Mouse (Mus musculus) embryo, embryonic 10 days (tissue): ENCODE results near the gene Enpep.

ENCODE experiments used
- DNase-seq: peaks from one replicate; pipeline ENCODE4 v3.0.0-alpha.2; 2015; ENCODE audit warnings: low spot score

Gene Enpep

DNA sequence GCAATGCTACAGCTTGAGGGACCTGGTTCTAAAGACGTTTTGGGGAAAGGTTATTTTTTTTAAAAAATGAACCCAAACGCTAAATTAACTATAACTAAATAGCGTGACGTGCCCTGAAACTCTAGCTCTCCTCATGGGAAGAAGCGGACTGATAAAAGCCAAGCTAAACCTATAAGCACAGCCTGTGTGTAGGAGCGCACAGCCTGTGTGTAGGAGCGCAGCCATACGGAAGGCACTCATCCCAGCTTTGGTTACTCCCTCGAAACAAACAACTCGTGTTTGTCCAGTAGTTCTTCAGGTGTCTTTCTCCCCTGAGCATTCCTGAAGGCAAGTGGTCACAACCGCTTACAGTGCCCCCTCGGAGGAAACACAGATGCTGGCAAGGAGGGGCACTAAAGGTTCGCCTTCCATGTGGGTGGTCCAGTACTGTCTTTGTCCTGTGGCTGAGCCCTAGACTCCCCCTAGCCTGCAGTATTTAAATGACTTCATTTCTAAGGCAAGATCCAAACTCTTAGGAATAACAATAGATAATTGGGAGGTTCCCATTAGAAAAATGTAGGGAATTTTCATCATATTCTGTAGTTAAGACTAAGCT is 93.8 kb downstream of the Enpep start:
- DNase-seq: peak; percentile 66

DNA sequence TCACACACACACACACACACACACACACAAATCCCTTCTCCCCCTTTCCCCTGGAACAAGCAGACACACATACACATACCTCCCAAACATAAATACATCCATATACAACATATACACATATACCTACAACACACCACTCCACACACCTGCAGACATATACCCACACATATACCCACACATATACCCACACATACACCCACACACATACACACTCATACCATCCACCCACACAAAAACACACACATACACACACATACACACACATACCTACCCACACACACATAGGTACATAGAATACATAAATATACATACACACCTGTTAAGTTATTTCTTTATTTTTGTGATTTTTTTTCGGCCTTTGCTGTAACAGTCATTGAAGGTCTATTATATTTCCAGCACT is 94.5 kb downstream of the Enpep start:
- DNase-seq: no peak

DNA sequence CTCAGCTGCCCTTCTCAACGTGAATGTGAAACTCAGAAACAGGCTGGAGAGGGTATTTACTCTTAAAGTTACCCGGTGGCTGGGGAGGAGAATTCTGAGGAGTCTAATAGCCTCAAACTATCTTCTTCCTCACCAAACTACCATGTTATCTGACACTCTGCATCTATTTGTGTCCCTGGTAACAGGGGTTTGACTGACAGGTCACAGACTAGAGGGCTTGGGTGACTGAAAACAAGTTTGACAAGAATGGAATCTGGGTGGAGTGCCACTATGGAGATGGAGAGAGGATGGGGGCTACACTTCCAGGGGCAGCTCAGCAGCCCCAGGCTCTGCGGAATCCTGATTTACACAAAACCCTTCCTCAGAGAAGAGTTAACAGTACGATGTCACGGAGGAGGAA is 105.2 kb downstream of the Enpep start:
- peak; percentile 40 for DNase-seq

DNA sequence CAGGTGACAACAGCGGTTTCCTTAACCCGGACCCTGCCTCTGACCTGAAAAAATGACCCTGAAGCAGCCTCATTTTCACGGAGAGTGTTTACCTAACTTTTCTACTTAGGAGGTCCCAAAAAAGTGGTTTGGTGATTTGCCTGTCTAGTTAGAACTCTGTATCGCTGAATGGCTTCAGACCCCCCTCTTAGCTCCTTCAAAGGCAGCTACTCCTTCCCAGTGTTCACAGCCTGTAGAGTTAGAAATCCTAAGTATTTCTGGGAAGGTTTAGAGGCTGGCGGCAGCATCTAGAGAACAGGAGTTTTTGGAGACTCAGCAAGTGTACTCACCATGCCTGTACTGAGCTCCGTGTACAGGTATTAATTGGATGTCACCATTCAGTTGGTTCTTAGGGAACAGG is 105.8 kb downstream of the Enpep start:
- DNase-seq: no peak

DNA sequence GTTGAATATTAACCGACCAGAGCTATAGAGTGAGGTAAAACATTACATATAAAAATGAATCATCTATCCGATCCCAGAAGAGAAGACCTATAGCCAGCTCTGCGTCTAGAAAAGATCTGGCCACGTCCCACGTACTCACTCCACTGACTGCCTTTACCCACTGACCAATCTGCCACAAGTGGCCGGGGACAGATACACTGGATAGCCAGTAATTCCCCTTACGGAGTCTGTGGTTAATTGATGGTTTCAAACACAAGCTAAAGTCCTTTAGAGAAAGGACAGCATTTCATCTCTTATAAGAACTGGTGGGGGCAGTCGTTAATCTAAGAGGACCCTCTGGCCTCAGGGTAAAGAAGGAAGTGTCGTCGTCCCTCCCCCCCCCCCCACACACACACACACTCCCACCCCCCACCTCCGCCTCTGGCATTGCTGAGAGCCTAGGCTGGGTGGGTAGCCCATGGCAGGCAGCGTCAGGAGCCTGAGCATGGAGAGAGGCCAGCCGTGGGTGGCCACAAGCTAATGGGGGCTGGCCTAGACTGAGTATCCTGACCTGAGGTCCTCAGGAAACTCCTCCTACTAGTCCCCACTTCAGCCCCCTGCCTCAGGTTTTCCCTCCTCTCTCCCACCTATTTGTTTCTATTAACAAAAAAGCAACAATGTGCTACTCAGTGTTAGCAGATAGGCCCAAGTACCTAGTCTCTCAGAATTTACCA is 106.8 kb downstream of the Enpep start:
- no peak for DNase-seq

DNA sequence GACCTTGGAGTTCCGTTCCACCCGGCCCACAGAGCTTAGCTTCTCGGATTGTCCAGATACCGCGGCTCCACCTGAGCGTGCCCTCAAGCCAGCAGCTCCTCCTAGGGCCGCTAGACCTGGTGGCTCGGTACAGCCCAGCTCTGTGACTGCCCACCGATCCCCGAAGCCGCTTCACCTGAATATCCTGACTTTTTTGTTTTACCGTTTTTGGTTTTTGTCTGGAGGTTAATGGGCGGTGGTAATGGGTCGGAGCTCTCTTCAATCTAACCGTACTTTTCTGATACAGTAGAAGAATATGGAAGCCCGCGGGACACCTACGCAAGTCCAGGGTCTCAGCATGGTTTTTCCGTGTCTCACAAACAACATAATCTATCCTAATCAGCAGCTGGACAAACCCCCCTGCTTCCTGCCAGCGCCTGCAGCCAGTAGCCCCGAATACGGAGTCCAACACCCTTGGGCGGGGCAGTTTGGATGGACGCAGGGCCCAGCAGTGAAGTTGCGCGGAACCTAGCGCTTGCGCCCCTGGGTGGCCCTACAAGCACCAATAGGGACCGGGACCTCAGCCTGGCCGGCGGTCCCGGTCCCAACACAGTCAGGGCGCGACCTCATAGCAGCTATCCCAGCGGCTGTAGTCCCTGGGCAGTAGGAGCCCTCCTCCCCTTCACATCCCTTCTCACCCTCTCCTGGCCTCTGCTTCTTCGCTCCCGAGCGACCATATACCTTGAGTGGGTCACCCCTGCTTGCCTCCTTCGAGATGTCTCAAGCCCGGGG is 107.5 kb downstream of the Enpep start:
- DNase-seq: peak; percentile 24

DNA sequence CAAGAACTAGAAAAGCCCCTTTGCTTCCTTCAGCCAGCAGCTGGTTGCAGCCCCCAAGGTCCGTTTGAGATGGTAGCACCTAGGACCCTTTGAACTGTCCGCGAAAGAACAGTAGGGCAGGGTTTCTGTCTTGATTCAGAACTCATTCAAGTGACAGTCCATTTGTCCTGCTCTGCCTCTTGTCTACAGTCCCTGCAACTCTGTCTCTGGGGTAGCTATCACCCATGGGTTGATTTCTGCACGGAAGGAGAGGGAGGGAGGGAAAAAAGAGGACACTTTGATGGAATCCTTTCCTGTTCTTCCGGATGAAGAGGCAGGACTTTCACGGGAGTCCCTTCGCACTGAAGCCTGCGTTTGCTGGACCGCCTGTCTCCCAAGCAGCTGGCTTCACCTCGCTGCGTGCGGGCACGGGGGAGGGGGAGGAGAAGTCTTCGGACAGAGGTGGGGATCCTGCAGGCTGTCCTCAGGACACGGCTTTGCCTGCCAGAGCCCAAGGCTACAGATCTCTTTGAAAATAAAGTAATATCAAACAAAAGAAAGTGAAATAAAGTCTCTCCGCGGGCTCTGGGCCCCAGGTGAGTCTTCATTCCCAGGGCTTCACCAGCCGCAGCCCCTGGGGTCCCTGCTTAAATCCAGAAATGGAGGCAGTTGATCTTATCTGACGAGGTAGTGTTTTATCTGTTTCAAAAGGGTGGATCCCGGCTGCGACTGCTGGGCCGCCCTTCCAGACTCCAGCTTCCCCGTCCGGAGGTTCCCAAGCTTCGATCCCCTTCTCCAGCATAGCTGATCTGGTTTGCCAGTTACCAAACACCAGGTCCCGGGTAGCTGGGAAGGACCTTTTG is 108.3 kb downstream of the Enpep start:
- peak; percentile 32 for DNase-seq

DNA sequence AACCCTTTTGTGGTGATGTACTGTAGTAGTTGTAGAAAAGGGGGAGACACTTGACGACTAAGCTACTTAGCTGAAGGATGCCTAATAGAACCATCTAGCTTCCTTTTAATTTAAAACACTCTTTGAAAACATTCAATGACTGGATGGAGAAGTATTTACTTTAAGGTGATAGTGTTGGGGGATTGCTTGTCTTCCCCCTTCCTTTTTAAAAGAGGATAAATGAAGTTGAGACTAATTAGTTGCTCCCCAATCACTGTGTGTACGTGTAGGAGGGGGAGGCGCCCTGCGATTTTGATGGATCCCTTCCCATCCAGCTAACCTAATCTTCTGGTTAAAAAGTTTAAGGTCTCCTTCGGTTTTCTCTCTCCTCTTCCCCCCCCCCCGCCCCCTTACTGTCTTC is 109.1 kb downstream of the Enpep start:
- no peak for DNase-seq

DNA sequence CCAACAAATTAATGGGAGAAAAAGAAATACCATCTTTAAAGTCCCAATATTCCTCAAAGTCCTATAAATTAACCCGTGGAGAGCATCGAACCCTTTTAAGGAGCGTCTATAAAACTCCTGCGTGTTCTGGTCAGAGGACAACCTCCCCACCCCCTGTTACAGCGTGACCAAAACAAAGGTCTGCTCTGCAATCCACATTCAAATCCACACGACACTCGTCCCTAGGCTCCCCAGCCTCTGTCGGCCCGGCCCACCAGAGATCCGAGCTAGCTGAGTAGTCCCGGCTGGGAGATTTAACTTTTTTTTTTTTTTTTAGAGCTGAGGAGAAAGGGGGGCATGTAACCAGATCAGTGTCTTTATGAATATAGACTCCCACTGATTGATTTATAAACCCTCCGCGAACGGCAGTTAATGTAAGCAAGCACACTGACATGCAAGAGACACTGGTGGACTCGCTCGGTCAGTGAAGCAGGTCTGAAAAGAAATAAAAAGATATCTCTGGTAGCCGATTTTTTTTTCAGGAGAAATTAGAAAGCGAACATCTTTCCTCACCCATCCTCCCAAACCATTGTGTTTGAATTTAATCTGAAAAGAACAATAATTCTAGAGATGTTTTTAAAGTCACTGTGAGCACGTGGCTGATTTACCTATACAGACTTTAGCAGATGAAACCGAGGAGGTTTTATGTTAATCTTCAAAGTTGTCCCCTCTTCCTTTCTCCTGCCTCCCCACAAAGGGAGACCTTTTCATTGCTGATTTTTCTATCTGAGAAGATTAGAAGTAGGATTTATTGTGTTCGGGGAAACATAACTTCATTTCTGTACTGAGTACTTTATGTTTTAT is 109.9 kb downstream of the Enpep start:
- peak; percentile 18 for DNase-seq

DNA sequence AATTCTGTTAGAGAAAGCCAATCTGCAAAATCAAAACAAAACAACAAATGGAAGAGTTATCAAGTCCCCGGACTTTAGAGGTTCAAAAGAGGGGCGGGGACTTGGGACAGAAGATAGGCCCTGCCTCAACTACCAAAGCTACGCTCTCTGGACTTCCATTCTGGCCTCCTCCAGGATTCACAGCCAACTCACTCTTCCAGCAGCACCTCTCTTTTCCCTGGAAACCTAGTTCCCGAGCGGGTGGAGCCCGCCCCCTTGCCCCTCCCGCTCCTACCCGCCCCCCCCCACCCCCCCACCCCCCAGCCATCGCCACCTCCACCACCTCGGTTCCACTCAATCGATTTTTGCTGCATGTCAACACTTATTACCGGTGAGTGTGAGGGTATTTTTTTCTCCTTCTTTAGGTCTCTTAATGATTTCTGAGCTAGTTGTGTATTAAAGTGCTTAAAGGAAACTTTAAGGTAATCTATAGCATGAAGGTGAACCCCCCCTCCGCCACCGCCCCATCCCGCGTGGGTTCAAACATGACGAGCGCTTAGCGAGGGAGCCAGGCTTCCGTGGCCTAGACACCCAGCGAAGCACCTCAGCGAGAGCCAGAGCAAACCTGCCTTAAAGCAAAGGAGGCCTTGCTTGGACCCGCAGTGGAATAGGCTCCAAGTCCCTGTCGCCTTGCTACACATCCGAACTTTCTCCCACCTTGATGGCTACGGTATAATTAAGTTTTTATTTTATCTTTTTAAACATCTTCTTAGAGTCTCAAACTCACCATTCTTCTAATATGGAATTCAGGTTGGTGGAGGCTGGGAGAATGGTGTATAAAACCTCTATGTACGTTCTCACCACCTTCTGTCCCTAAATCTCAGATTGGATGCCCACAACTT is 110.9 kb downstream of the Enpep start:
- DNase-seq: peak; percentile 17

DNA sequence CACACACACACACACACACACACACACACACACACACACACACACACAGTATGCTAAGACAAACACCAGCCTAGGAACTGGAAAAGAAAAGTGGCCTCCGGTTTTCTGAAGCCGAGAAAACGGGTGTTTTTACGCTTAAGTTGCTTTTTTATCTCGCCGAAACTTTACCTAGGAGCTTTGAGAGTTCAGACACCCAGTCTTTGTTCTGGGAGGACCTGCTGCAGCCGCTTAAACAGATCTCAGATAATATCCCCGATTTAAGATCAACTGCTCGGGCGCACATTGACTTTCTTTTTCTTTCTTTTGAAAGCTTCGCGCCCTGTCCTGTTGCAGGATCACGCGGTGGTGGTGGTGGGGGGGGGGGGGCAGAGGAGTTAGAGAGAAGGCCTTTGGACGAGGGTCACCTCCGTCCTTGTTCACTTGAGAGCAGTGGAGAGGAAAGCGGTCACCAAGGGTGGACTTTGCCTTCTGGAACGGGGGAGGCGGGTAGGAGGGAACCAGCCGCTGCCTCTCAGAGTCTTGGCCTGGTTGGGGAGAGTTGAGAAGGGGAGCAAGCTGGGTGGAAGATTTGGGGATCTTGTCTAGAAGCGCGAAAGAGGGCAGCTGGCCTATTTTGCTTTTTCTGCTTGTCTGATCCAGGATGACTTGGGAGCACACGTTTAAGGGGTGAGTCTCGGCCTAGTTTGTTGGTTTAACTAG is 111.7 kb downstream of the Enpep start:
- DNase-seq: peak; percentile 42

DNA sequence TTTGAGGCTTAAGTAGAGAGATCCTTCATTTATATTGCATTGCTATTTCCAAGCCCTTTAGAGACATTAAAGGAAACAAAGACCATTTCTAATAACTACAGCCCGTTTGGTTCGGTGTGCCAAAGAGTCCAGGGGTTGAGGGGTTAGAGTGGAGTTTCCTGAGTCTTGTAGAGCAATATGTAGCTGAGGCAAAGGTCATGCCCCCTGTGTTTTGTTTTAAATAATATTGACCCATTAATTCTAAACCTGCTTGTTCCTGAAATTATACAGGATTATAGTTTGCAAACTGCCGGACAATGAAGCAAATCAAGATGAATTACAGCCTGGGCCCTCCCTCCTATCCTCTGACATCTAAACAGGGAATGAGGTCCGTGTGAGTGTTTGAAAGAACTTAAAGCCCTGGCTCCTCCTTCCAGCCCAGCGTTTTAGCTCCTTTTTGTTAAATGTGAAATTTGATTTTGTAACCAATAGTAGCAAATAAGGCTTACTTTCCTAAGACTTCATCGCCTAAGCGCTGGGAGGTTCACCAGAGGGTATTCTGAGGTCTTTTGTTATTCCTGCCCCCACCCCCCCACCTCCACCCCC is 112.3 kb downstream of the Enpep start:
- peak; percentile 47 for DNase-seq
